Mouse (Mus musculus): Measurements from ENCODE around the gene Olfr1030. TPM values are rescaled to one million over a fixed set of nuclear protein-coding genes. Genes with fewer than 3 reads are reported as not detected.

The Olfr1030 gene
- polyA plus RNA-seq (2012; rRNA removed) = not detected in 2 replicates

GRCm38 (mm10) chr2:85978976-85979375, at the start of gene Olfr1030:
Gene Olfr1030, plus strand, starts transcription at chr2:85979276.

DNA sequence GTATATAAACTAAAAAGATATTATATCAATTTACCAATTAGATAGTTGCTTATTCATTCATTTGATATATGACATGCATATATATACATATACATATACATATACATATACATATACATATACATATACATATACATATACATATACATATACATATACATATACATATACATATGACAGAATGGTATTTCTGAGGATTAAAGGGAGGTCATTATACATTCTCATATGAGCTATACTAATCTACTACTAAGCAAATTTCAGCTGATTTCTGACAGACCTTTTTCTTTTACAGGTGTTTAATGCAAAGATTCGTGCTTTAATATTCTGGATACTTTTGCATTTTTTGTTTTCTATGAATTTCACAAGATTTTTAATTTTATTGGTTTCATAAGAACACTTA, 28.9 kb upstream of the Olfr1030 start, which contains the start of gene Olfr1028:
Gene Olfr1028 (plus strand): TSS at position 301 of the 400 bp plus-strand sequence.

DNA sequence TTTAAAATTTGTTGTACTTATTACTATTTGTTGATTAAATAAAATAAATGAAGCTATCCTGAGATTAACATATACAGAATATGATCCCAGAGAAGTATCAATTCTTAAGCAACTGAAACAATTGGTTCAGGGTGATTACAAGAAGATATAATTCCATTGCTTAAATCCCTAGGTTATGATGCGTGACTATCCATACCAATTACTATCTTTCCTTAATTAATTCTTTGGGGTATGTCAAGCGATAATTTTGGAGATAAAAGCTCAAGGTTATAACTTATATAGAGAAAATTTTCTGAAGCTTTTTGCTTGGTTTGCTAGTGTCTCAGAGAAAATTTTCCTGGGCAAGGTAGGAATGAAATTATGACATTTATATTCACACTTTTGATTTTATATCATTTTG, 5.5 kb upstream of the Olfr1030 start, which contains the start of gene Olfr1029:
Gene Olfr1029 (plus strand): TSS at position 301 of the 400 bp plus-strand sequence.

GRCm38 (mm10) chr2:85990004-85990403, 10.9 kb downstream of the Olfr1030 start, which contains the start of gene Olfr1031:
Gene Olfr1031, plus strand, starts transcription at chr2:85990304.

GRCm38 (mm10) chr2:86005240-86005639, 26.2 kb downstream of the Olfr1030 start, which contains the start of gene Olfr1032:
Gene Olfr1032, plus strand, starts transcription at chr2:86005540.

DNA sequence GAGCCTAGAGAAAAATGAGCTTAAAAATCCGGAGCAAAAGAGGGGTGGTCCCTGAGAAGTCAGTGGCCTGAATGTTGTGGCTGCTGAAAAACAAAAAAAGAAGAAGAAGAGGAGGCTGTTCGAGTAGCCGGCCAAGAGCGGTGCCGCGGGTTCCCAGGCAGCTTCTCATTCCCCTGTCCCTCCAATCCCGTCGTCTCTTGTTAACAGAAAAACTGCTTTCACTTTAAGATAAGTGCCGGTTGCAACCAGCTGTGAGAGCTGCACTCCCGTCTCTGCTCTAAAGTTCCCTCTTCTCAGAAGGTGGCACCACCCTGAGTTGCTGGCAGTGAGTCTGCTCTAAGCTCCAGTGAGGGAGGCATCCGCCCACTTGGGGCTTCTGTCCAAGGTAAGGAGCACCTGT, 41.3 kb downstream of the Olfr1030 start, which contains the start of gene Olfr1033:
Gene Olfr1033 (plus strand): TSS at position 228 of the 400 bp plus-strand sequence.

Other genes with a start within 250 kb of the Olfr1030 start
- not detected in 2 replicates for gene Olfr1012, start 216.5 kb upstream of the Olfr1030 start, polyA plus RNA-seq (2012; rRNA removed)
- gene Olfr1013, start 212.2 kb upstream of the Olfr1030 start, polyA plus RNA-seq (2012; rRNA removed) = not detected in 2 replicates
- not detected in 2 replicates for gene Olfr1014, start 206.6 kb upstream of the Olfr1030 start, polyA plus RNA-seq (2012; rRNA removed)
- not detected in 2 replicates for gene Olfr1015, start 197.3 kb upstream of the Olfr1030 start, polyA plus RNA-seq (2012; rRNA removed)
- gene Olfr1016, start 176.7 kb upstream of the Olfr1030 start, polyA plus RNA-seq (2012; rRNA removed) = not detected in 2 replicates
- gene Olfr1018, start 160.8 kb upstream of the Olfr1030 start, polyA plus RNA-seq (2012; rRNA removed) = not detected in 2 replicates
- not detected in 2 replicates for gene Olfr1019, start 133.8 kb upstream of the Olfr1030 start, polyA plus RNA-seq (2012; rRNA removed)
- gene Olfr1020, start 132.2 kb upstream of the Olfr1030 start, polyA plus RNA-seq (2012; rRNA removed) = not detected in 2 replicates
- not detected in 2 replicates for gene Olfr1022, start 110.7 kb upstream of the Olfr1030 start, polyA plus RNA-seq (2012; rRNA removed)
- gene Olfr1023, start 93.6 kb upstream of the Olfr1030 start, polyA plus RNA-seq (2012; rRNA removed) = not detected in 2 replicates
- gene Olfr1024, start 74.2 kb upstream of the Olfr1030 start, polyA plus RNA-seq (2012; rRNA removed) = not detected in 2 replicates
- gene Olfr1025-ps1, start 64.1 kb upstream of the Olfr1030 start, polyA plus RNA-seq (2012; rRNA removed) = not detected in 2 replicates
- gene Olfr1026, start 57.7 kb upstream of the Olfr1030 start, polyA plus RNA-seq (2012; rRNA removed) = not detected in 2 replicates
- not detected in 2 replicates for gene Olfr1028, start 28.8 kb upstream of the Olfr1030 start, polyA plus RNA-seq (2012; rRNA removed)
- not detected in 2 replicates for gene Olfr1029, start 5.4 kb upstream of the Olfr1030 start, polyA plus RNA-seq (2012; rRNA removed)
- gene Olfr1031, start 11.0 kb downstream of the Olfr1030 start, polyA plus RNA-seq (2012; rRNA removed) = not detected in 2 replicates
- not detected in 2 replicates for gene Olfr1032, start 26.3 kb downstream of the Olfr1030 start, polyA plus RNA-seq (2012; rRNA removed)
- 0.34 and 0.35 TPM in 2 replicates for gene Olfr1033, start 41.4 kb downstream of the Olfr1030 start, polyA plus RNA-seq (2012; rRNA removed)
- 0.03 and 0.04 TPM in 2 replicates for gene Olfr1034, start 66.6 kb downstream of the Olfr1030 start, polyA plus RNA-seq (2012; rRNA removed)
- gene Olfr1036, start 94.7 kb downstream of the Olfr1030 start, polyA plus RNA-seq (2012; rRNA removed) = not detected in 2 replicates
- not detected in 2 replicates for gene Olfr1037, start 108.1 kb downstream of the Olfr1030 start, polyA plus RNA-seq (2012; rRNA removed)
- gene Olfr1039, start 156.7 kb downstream of the Olfr1030 start, polyA plus RNA-seq (2012; rRNA removed) = not detected in 2 replicates
- gene Olfr1040, start 167.5 kb downstream of the Olfr1030 start, polyA plus RNA-seq (2012; rRNA removed) = not detected in 2 replicates
- not detected in 2 replicates for gene Olfr1042, start 182.6 kb downstream of the Olfr1030 start, polyA plus RNA-seq (2012; rRNA removed)
- gene Olfr1043, start 188.2 kb downstream of the Olfr1030 start, polyA plus RNA-seq (2012; rRNA removed) = not detected in 2 replicates
- not detected in 2 replicates for gene Olfr1044, start 198.5 kb downstream of the Olfr1030 start, polyA plus RNA-seq (2012; rRNA removed)
- not detected in 2 replicates for gene Olfr52, start 206.4 kb downstream of the Olfr1030 start, polyA plus RNA-seq (2012; rRNA removed)
- gene Olfr1045, start 223.7 kb downstream of the Olfr1030 start, polyA plus RNA-seq (2012; rRNA removed) = not detected in 2 replicates
- gene Olfr1046, start 240.0 kb downstream of the Olfr1030 start, polyA plus RNA-seq (2012; rRNA removed) = not detected in 2 replicates